Mouse (Mus musculus) ovary, postnatal 10 days (tissue): ENCODE measurements around the gene Castor1.

Experiments
- DNase-seq: peaks from one replicate; pipeline ENCODE4 v3.0.0; 2022; ENCODE audit warnings: low spot score

The Castor1 gene

GRCm38 (mm10) chr11:4262847-4263246 lies 44.8 kb downstream of the Castor1 start:
- no peak for DNase-seq

- no peak for DNase-seq
Observed at GRCm38 (mm10) chr11:4263296-4263695, 45.3 kb downstream of the Castor1 start.

GRCm38 (mm10) chr11:4264066-4264465 lies 46.0 kb downstream of the Castor1 start:
- DNase-seq, result no peak

- DNase-seq, result no peak
Observed at GRCm38 (mm10) chr11:4266271-4267201, 48.5 kb downstream of the Castor1 start.

GRCm38 (mm10) chr11:4267202-4267578 lies 49.2 kb downstream of the Castor1 start:
- no peak for DNase-seq

- DNase-seq, result no peak
Observed at GRCm38 (mm10) chr11:4268500-4268899, 50.5 kb downstream of the Castor1 start.

- DNase-seq, result no peak
Observed at GRCm38 (mm10) chr11:4270744-4271459, 52.9 kb downstream of the Castor1 start.

- no peak for DNase-seq
Observed at GRCm38 (mm10) chr11:4271544-4271943, 53.5 kb downstream of the Castor1 start.
